Mouse (Mus musculus) brain, embryonic 14.5 days (tissue): Measurements from ENCODE around the gene Eva1b.

Experiments used
- CTCF ChIP-seq: fragments of 200-500 bp; IDR thresholded peaks from 2 replicates; pipeline ENCODE4 v1.5.1; 2012; ENCODE audit warnings: inconsistent platforms, mild to moderate bottlenecking, moderate library complexity, borderline replicate concordance; ENCODE audit not compliant: insufficient read depth, insufficient read length; ENCODE audit errors: extremely low read depth
- POLR2A ChIP-seq: fragments of 200-500 bp; IDR thresholded peaks from 2 replicates; pipeline ENCODE4 v1.6.1; 2012; ENCODE audit warnings: mild to moderate bottlenecking, inconsistent platforms, borderline replicate concordance; ENCODE audit not compliant: poor library complexity, insufficient read depth, insufficient read length, severe bottlenecking; ENCODE audit errors: extremely low read depth

GRCm38 (mm10) chr4:126163067-126163659 lies 15.6 kb downstream of the Eva1b start, which contains the start of gene Sh3d21:
- no peak for TF ChIP-seq CTCF
- no peak for TF ChIP-seq POLR2A
